Mouse (Mus musculus) forelimb bud, embryonic 11.5 days (tissue): Measurements from ENCODE around the gene Arxes1.
"Not testable (repeated sequence)": the region's sequence is repeated elsewhere in the genome, so short reads cannot be mapped to it uniquely, and the experiment has no call there.

Experiments used
- DNase-seq: peaks from one replicate; pipeline ENCODE4 v3.0.0-alpha.2; 2012; ENCODE audit warnings: low read depth, low spot score

The Arxes1 gene

DNA sequence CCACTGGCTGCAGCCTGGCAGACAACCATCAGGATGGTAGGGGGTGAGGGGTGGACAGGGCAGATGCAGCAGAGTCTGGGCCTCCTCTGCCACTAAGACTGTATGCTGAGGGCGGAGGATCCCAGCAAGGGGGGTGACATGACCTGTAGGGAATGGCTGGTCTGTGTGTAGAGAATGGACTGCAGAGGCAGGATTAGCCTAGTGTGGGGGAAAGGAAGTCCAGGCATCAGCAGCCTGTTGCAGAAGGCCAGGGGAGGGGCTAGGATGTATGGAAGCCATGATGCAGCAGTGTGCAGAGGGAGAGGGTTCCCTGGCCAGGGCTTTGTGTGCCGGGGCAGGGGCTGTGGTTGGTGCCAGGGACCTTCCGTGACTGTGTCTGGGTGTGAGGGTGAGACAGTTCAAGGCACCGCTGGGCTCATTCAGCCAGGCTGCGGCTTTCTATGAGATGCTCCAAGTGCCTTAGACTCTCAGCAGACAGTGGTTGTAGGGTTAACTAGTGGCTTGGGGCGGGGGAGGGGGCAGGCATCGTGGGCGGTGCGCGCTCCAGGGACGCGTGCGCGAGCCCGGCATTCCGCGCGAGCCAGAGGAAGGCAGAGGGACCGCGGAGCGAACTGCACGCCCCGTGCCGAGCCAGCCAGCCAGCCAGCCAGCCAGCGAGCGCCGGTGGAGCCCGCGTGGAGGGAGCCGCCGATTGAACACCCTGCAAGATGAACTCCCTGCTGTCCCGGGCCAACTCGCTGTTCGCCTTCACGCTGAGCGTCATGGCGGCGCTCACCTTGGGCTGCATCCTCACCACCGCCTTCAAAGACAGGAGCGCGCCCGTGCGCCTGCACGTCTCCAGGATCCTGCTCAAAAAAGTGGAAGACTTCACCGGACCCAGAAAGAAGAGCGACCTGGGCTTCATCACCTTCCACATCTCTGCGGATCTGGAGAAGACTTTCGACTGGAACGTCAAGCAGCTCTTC lies at the start of gene Arxes1:
Gene Arxes1 (plus strand): TSS at position 569 of the 965 bp plus-strand sequence.
- peak; percentile 11 for DNase-seq

DNA sequence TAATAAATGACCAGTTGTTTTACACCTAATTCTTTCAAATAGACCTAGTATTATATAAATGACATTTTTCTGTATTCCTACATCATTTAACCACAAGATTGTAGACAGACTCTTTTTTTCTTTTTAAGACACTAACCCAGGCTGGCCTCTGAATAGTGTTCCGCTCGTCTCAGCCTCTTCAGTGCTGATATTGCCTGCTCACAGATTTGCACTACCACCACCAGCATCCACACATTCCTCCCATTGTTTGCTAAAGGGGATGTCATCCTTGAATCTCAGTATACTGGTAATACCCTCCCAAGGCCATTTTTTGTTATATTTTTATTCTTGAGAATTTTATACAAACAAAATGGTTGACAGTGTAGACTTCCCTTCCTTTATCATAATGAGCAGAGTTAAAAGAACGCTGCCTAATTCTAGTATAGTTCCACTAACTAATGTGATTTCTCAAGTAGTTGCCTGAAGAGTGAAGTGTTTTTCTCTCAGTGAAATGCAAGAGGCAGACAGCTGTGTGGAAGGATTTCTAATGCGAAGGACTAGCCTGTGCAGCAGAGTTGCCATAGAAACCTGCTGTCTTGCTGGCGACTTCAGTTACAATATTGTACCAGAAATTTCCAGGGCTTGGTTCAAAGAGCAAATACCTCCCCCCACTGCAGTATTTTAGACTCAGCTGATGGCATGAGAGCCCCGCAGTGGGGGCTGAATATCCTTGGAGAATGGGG lies 48.5 kb upstream of the Arxes1 start:
- DNase-seq, result no peak

DNA sequence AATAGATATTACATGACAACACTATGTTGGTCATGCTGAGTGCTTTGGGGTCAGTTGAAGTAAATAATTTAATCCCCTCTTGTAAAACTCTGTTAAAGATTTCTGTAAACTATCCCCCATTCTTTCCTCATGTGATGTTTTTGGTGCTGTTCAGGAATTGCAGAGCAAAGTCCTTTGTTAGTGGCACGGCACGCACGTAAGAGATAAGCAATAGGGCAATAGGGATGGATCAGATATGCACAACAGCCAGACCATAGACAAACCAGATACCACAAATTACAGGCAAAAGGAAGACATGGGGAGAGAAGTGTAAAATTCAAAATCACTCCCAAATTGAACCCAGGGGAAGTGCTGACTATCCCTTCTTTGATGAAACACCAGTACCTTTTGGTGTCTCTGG lies 46.9 kb upstream of the Arxes1 start:
- DNase-seq, result no peak

DNA sequence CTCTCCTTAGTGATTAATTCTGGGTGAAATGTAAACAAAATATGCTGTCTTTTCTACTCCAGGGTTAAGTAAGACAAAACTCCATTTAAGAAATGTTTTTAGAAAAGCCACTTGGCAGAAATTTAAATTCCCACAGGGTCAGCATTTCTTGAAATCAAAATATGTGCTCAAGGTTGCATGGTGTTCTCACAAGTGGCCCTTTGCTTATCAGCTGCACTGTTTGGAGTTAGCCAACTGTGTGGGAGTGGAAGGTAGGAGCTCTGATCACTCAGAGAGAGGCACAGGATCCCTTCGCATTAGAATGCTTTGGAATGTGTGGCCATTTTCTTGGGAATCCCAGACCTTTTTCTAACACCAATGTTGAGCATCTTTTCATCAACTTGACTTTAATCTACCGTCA lies 42.5 kb upstream of the Arxes1 start:
- DNase-seq, result no peak

DNA sequence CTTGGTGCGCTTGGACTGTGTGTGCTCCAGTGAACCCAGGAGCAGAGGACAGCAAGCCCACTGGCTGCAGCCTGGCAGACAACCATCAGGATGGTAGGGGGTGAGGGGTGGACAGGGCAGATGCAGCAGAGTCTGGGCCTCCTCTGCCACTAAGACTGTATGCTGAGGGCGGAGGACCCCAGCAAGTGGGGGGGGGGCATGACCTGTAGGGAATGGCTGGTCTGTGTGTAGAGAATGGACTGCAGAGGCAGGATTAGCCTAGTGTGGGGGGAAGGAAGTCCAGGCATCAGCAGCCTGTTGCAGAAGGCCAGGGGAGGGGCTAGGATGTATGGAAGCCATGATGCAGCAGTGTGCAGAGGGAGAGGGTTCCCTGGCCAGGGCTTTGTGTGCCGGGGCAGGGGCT lies 40.0 kb upstream of the Arxes1 start:
- not testable (repeated sequence) for DNase-seq

DNA sequence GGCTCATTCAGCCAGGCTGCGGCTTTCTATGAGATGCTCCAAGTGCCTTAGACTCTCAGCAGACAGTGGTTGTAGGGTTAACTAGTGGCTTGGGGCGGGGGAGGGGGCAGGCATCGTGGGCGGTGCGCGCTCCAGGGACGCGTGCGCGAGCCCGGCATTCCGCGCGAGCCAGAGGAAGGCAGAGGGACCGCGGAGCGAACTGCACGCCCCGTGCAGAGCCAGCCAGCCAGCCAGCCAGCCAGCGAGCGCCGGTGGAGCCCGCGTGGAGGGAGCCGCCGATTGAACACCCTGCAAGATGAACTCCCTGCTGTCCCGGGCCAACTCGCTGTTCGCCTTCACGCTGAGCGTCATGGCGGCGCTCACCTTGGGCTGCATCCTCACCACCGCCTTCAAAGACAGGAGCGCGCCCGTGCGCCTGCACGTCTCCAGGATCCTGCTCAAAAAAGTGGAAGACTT lies 39.5 kb upstream of the Arxes1 start, which contains the start of gene Arxes2:
Gene Arxes2 (plus strand): TSS at position 161 of the 456 bp plus-strand sequence.
- DNase-seq, result not testable (repeated sequence)

DNA sequence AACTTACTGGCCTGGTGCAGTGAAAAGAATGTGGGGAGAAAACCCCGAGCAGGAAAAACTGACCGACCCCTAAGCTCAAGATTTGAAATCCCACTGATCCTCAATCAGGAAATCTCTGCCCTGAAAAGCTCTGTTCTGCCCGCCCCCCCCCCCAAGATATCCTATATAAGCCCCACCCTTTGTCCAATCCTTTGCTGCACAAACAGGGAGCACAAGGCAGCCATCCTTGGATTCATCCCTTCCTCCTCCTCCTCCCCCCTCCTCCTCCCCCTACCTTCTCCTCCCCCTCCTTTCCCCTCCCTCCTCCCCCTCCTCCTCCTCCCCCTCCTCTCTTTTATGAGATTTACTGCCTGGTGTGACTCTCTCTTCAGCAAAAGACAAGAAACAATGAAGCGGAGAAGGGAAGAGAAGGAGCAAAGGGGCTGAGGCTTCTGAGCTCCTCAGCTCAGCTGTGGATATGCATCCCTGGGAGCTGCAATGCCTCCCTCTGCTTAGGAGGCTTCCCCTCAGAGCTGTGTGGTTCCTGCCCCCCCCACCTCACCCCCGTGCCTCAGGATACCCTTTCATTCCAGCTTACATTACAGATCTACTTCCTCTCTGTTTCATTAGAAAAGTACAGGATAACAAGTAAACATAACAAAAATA lies 25.8 kb upstream of the Arxes1 start:
- no peak for DNase-seq

DNA sequence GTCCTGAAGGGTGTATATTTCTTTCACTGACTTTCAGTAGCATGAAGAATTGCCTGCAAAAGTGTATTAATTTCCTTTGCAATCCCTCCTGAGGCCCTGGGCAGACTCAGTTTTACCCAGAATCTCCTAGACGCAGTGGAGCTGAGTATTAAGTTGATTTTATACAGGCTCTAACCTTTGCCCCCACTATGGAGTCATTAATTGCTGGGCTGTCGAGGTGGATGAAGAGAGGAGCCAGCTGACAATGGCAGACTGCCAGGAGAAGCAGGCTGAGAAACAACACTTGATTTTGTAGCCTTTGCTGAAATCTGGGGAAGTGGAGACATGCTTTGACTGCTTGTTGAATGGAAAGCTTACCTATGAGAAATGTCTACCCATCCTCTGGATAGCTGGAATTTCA lies 18.8 kb upstream of the Arxes1 start:
- peak; percentile 43 for DNase-seq

DNA sequence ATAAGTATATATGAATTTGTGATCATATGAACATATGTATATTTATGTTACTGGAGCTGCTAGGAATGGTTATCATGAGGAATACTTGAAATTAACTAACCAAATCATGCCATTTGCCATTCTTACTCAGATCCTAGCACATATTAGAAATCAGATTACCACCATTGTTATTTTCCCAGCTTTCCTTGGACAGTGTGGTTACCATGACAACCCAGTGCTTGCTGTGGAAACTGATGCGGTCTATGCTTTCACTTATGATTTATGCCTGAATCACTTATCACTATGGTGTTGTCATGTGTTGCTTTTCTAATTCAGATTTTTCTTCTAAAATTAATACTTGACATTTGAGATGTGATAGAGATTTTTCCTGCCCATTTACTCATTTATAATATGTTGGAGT lies 2.8 kb upstream of the Arxes1 start:
- no peak for DNase-seq

DNA sequence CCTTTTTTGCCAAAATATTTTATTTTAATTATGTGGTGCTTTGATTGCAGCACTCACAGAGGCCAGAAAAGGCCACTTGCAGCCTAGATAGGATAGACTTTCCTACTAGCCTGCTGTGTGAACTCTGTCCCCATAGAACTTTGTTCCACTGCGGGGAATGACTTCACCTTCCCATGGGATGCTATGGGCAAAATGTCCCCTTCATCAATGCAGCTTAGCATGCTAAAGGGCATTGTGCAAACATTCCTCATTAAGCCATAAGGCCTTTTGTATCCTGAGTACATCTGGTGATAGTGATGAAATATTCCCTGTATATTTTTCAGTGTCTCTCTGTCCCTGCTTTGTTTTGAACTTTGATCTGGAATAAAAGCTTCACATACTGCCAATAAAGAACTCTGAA lies 10.6 kb downstream of the Arxes1 start:
- DNase-seq, result no peak

DNA sequence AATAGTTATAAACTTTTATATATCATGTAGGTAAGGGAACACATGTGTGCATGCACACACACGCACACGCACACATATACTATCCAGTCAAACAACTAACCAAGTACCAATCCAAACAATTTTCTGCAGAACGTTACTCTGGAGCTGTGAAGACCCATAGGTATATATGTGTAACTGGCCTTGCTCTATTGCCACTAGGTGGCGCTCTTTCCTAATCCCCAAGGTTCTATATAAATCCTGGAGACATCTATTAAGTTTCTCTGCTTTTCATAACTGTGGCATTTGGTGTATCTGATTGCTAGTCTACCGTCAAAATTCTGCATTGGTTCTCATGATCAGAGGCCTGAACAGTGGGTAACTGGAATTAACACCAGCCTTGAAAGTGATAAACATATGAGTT lies 14.4 kb downstream of the Arxes1 start:
- peak; percentile 73 for DNase-seq

DNA sequence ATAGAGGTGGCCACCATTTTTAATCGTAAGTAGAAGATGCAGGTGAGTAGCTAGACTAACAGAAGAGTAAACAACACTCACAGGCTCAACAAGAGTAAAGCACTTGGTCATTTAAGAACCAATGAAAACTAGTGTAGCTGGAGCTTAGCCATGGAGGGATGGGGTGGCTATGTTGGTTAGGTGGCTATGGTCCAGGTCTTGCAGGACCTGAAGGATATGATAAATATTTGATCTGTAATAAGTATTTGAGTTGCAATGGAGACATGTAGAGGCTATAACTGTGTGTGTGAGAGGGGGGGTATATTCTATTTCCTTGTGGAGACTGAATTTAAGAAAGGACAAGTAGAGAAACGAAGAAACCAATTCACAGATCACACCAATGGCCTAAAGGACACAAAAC lies 18.1 kb downstream of the Arxes1 start:
- DNase-seq, result no peak

DNA sequence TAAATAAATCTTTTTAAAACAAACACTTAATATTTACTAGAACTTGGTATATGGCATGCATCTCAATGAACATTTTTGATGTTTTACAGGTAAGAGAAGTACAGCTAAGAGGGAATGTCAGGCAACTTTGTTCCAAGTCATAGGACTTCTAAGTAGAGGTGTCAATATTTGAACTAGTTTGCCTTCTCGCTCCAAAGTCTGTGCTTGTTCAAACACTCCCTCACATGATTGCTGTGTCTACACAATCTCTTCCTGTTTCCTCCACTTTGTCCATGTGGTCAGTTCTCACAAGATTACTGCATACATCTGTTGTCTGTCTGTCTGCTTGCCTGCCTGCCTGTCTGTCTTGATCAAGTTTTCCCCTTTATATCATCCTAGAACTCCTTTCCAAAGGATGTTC lies 27.5 kb downstream of the Arxes1 start:
- DNase-seq, result no peak

DNA sequence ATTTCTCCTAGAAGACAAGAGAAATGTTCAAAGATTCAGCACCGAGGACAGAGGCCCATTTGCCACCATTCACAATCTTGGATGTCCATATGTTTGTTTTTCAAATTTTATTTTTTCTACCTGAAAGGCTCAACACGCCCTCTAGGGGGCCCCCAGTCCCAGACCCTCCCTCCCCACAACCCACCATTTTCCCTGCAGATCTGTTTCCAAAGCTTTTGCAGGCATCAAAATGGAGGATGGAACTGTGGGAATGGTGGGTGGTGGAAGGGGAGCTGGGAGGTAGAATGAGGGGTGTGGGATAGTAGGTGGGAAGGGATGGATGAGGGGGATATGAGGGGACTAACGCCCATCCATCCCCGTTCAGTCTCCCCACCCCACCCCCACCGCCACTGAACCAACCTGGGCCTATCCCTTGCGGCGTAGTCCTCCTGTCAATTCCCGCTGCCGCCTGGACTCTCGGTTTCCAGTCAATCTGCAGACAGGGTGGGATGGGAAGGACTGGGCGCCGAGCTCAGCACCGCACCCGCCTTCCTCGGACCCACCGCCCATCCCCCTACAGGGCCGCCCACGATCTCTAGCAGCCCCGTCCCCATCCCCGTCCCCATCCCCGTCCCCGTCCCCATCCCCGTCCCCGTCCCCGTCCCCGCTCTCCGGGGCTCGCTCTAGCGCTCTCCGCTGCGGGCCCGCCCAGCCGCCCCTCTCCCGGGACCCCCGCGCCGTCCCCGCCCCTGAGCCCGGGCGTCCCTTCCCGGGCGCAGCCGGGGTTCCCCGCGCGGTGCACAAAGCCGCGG lies 34.2 kb downstream of the Arxes1 start:
- peak; percentile 57 for DNase-seq

DNA sequence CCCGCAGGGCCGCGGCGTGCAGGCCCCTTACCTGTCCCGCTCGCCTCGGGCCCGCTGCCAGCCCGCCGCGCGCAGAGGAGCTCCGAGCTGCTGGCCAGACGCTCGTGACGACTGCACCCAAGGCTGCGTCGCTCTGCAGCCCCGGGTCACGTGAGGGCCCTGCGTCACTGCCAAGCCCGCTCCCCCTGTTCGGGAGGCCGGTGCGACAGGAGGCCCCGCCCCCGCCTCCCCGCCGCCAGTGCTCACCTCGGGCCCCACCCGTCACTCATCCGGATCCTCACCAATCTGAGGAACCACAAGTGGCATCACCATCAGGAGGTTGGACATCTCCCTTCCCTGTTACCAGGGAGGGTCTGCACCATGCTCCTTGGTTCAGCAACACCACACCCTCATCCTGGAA lies 34.9 kb downstream of the Arxes1 start, which contains the start of gene Bex2:
Gene Bex2 (minus strand): TSS at position 217 of the 400 bp plus-strand sequence.
- not testable (repeated sequence) for DNase-seq
